Comparison of ENCODE assay signal across 8 mouse cellular contexts in genomic region chr5:113152663-113153507, GRCm38 (mm10).
DNase-seq lines count a peak whose midpoint lies in the region; ATAC-seq and TF ChIP-seq lines count a peak whose summit lies in the region.

No protein-coding gene starts in this region.

- no peak overlapping the region for H3K9ac ChIP-seq in forebrain, embryonic 14.5 days (ENCODE audit: low read length)
- H3K9ac ChIP-seq in intestine, embryonic 16.5 days (ENCODE audit: low read depth, low read length) = peak overlapping the region; percentile 43
- no peak overlapping the region for H3K9ac ChIP-seq in liver, embryonic 14.5 days (replicated peaks)

- H3K4me1 ChIP-seq in forebrain, embryonic 14.5 days (ENCODE audit: control insufficient read depth, insufficient read depth, low read length) = peaks cover 8% of the 10 kb centered on the region
- peaks cover 53% of the 10 kb centered on the region for H3K4me1 ChIP-seq in intestine, embryonic 16.5 days (ENCODE audit: control insufficient read depth, insufficient read depth, low read length)
- 0 out of 4 replicates have a peak, but pooled peaks cover 0 to 4% of the 10 kb centered on the region in 2 experiments for H3K4me1 ChIP-seq in liver, embryonic 14.5 days (replicated peaks; ENCODE audit: control insufficient read depth in 2 of 2, insufficient read depth in 2 of 2, low read length in 1 of 2)

- peak overlapping the region; percentile 64 for H3K27ac ChIP-seq in forebrain, embryonic 14.5 days (ENCODE audit: low read depth, low read length)
- H3K27ac ChIP-seq in intestine, embryonic 16.5 days (ENCODE audit: low read length) = peak overlapping the region; percentile 88
- no peak overlapping the region for H3K27ac ChIP-seq in liver, embryonic 14.5 days

- 54% methylated on average over 22 of the region's 22 CpGs for WGBS in forebrain, embryonic 14.5 days
- 48% methylated on average over 22 of the region's 22 CpGs for WGBS in intestine, embryonic 16.5 days
- 59% methylated on average over 22 of the region's 22 CpGs for WGBS in liver, embryonic 14.5 days (ENCODE audit: insufficient replicate concordance)

- no peaks in the 10 kb centered on the region for H3K27me3 ChIP-seq in forebrain, embryonic 14.5 days (replicated peaks; ENCODE audit: control insufficient read depth, insufficient read depth, low read length)
- H3K27me3 ChIP-seq in intestine, embryonic 16.5 days (replicated peaks; ENCODE audit: control insufficient read depth, insufficient read depth, low read length) = no peaks in the 10 kb centered on the region
- no peaks in the 10 kb centered on the region for H3K27me3 ChIP-seq in liver, embryonic 14.5 days (ENCODE audit: control insufficient read depth, insufficient read depth, low read length)

- H3K4me3 ChIP-seq in forebrain, embryonic 14.5 days (ENCODE audit: low read depth, low read length) = no peak overlapping the region
- H3K4me3 ChIP-seq in intestine, embryonic 16.5 days (ENCODE audit: low read length) = no peak overlapping the region
- no peak overlapping the region for H3K4me3 ChIP-seq in liver, embryonic 14.5 days (ENCODE audit: insufficient read depth in 1 of 2, low read depth in 2 of 2, low read length in 2 of 2)

- H3K4me2 ChIP-seq in forebrain, embryonic 14.5 days (ENCODE audit: low read length) = no peak overlapping the region
- H3K4me2 ChIP-seq in intestine, embryonic 16.5 days (ENCODE audit: low read depth, low read length) = peak overlapping the region; percentile 9; the same call in 1 of the 2 replicates
- no peak overlapping the region for H3K4me2 ChIP-seq in liver, embryonic 14.5 days (ENCODE audit: low read depth)

- H3K9me3 ChIP-seq in forebrain, embryonic 14.5 days (replicated peaks; ENCODE audit: control insufficient read depth, low read length) = no peaks in the 10 kb centered on the region
- H3K9me3 ChIP-seq in intestine, embryonic 16.5 days (ENCODE audit: control insufficient read depth, low read length) = no peaks in the 10 kb centered on the region
- H3K9me3 ChIP-seq in liver, embryonic 14.5 days (ENCODE audit: control insufficient read depth, low read length) = no peaks in the 10 kb centered on the region

- peak; percentile 31 for DNase-seq in lung, postnatal 36 days
- DNase-seq in lung, postnatal 10 days = no peak
- DNase-seq in forebrain, embryonic 14.5 days (ENCODE audit: low spot score) = no peak
- DNase-seq in liver, embryonic 14.5 days (ENCODE audit: low read depth in 3 of 3, low spot score in 3 of 3) = no peak
- DNase-seq in gastrocnemius, postnatal 14 days = no peak
- DNase-seq in spleen, postnatal 14 days (ENCODE audit: low spot score in 2 of 2) = no peak

- intact Hi-C loops in gastrocnemius, postnatal 14 days (cut with DNase I; ENCODE audit: low total_unique reads) = no loop called here

- no peak for TF ChIP-seq CTCF in liver, embryonic 14.5 days (IDR thresholded peaks at IDR 0.05; ENCODE audit: low read depth)

- ATAC-seq in forebrain, embryonic 14.5 days = no peak
- ATAC-seq in intestine, embryonic 16.5 days = peak; percentile 91
- peak; percentile 48 for ATAC-seq in liver, embryonic 14.5 days (ENCODE audit: insufficient read depth)
- ATAC-seq in erythroblast, adult 5-6 weeks (replicated peaks; ENCODE audit: low FRiP score, poor library complexity, severe bottlenecking) = no peak

- no peak for TF ChIP-seq EP300 in liver, embryonic 14.5 days (IDR thresholded peaks at IDR 0.05; ENCODE audit: low read depth)

- H3K36me3 ChIP-seq in forebrain, embryonic 14.5 days (ENCODE audit: control insufficient read depth, insufficient read depth, low read length) = no peaks in the 10 kb centered on the region
- no peaks in the 10 kb centered on the region for H3K36me3 ChIP-seq in intestine, embryonic 16.5 days (ENCODE audit: control insufficient read depth, insufficient read depth, low read length)
- H3K36me3 ChIP-seq in liver, embryonic 14.5 days (replicated peaks; ENCODE audit: control insufficient read depth, insufficient read depth, low read depth) = no peaks in the 10 kb centered on the region

Comparison
In these comparisons a context has a peak if more than half of its experiments do, and no peak if none do; other contexts are left out.
1. ATAC-seq: peak in intestine, embryonic 16.5 days (single experiment) and liver, embryonic 14.5 days (single experiment); none in forebrain, embryonic 14.5 days (single experiment) and erythroblast, adult 5-6 weeks (single experiment).